Mouse (Mus musculus) CH12.LX (cell line): ENCODE measurements around the gene Pde4b. TPM values are rescaled to one million over a fixed set of nuclear protein-coding genes. Genes with fewer than 3 reads are reported as not detected.

Experiments used
- DNase-seq: peaks from one replicate; pipeline ENCODE4 v3.0.0-alpha.2; 2013; ENCODE audit errors: extremely low read depth
- H3K27ac ChIP-seq: 2 replicates; pipeline ENCODE4 v1.5.1; 2012; ENCODE audit warnings: low read depth, mild to moderate bottlenecking, control low read depth, moderate library complexity; ENCODE audit not compliant: insufficient read depth
- H3K27me3 ChIP-seq: replicated peaks from 2 replicates; pipeline ENCODE3; 2012; ENCODE audit warnings: inconsistent platforms
- H3K36me3 ChIP-seq, 2 experiments: replicated peaks in 1 of 2; 2 replicates each; pipeline versions ENCODE3 to v1.6.1; 2012; ENCODE audit warnings: inconsistent platforms in 1 of 2, low read length in 1 of 2, mild to moderate bottlenecking in 1 of 2, mixed read lengths in 1 of 2, moderate library complexity in 1 of 2; ENCODE audit not compliant: control insufficient read depth in 1 of 2, insufficient read depth in 1 of 2
- H3K4me1 ChIP-seq, 2 experiments: 2 replicates each; pipeline ENCODE4 v1.6.1; 2012; ENCODE audit warnings: inconsistent platforms in 1 of 2, moderate library complexity in 1 of 2; ENCODE audit not compliant: insufficient read depth in 2 of 2, control insufficient read depth in 1 of 2
- H3K4me2 ChIP-seq: 2 replicates; pipeline ENCODE4 v1.6.1; 2012; ENCODE audit warnings: low read depth, mild to moderate bottlenecking, control low read depth; ENCODE audit not compliant: poor library complexity, insufficient read depth, severe bottlenecking
- H3K4me3 ChIP-seq, 3 experiments: fragments of 150-350 bp in 1 of 3; sonication (generic) in 1 of 3; replicated peaks in 1 of 3; 2 replicates each; pipeline versions ENCODE3 to v1.5.1; 2011 to 2012; ENCODE audit warnings: low read depth in 2 of 3, low read length in 2 of 3, mild to moderate bottlenecking in 2 of 3, moderate library complexity in 2 of 3, control low read depth in 1 of 3, improper control_type of control experiment in 1 of 3, inconsistent platforms in 1 of 3, mixed read lengths in 1 of 3; ENCODE audit not compliant: poor library complexity in 1 of 3
- H3K79me2 ChIP-seq: replicated peaks from 2 replicates; pipeline ENCODE4 v1.6.1; 2012; ENCODE audit warnings: mild to moderate bottlenecking, moderate library complexity; ENCODE audit not compliant: control insufficient read depth, poor library complexity, insufficient read depth, severe bottlenecking; ENCODE audit errors: extremely low read depth
- H3K9ac ChIP-seq: 2 replicates; pipeline ENCODE4 v1.6.1; 2012; ENCODE audit warnings: low read depth, mild to moderate bottlenecking, control low read depth, moderate library complexity; ENCODE audit not compliant: insufficient read depth
- H3K9me3 ChIP-seq: replicated peaks from 2 replicates; pipeline ENCODE3; 2012; ENCODE audit warnings: low read length, inconsistent platforms, mixed read lengths
- BHLHE40 ChIP-seq: IDR thresholded peaks from 2 replicates; pipeline ENCODE4 v1.6.1; 2011; ENCODE audit warnings: mild to moderate bottlenecking, low read depth, low read length, improper control_type of control experiment
- CHD1 ChIP-seq: IDR thresholded peaks from 2 replicates; pipeline ENCODE4 v1.6.1; 2012; ENCODE audit warnings: low read depth, low read length, improper control_type of control experiment, inconsistent platforms
- CHD2 ChIP-seq: IDR thresholded peaks from 2 replicates; pipeline ENCODE4 v1.6.1; 2011; ENCODE audit warnings: low read length, improper control_type of control experiment
- CTCF ChIP-seq, 2 experiments: IDR thresholded peaks in 1 of 2; conservative IDR thresholded peaks in 1 of 2; 2 replicates each; pipeline ENCODE4 v1.5.1; 2011 to 2012; ENCODE audit warnings: low read depth in 2 of 2, low read length in 2 of 2, improper control_type of control experiment in 1 of 2, inconsistent platforms in 1 of 2, mild to moderate bottlenecking in 1 of 2, moderate library complexity in 1 of 2
- E2F4 ChIP-seq: IDR thresholded peaks from 2 replicates; pipeline ENCODE4 v1.6.1; 2011; ENCODE audit warnings: low read depth, low read length, improper control_type of control experiment; ENCODE audit not compliant: insufficient replicate concordance
- ELF1 ChIP-seq: IDR thresholded peaks from 2 replicates; pipeline ENCODE4 v1.6.1; 2014; ENCODE audit warnings: low read depth, mild to moderate bottlenecking, inconsistent platforms, low read length, improper control_type of control experiment
- EP300 ChIP-seq: IDR thresholded peaks from 2 replicates; pipeline ENCODE4 v1.6.1; 2011; ENCODE audit warnings: low read length, improper control_type of control experiment
- ETS1 ChIP-seq: conservative IDR thresholded peaks from 2 replicates; pipeline ENCODE4 v1.6.1; 2012; ENCODE audit warnings: low read depth, mild to moderate bottlenecking, inconsistent platforms, low read length, improper control_type of control experiment, moderate library complexity
- GABPA ChIP-seq: IDR thresholded peaks from 2 replicates; pipeline ENCODE4 v1.6.1; 2012; ENCODE audit warnings: low read depth, low read length, improper control_type of control experiment, inconsistent platforms; ENCODE audit not compliant: insufficient replicate concordance
- HCFC1 ChIP-seq: IDR thresholded peaks from 2 replicates; pipeline ENCODE4 v1.6.1; 2012; ENCODE audit warnings: low read depth, mild to moderate bottlenecking, inconsistent platforms, low read length, improper control_type of control experiment
- IRF4 ChIP-seq: IDR thresholded peaks from 2 replicates; pipeline ENCODE4 v1.6.1; 2014; ENCODE audit warnings: low read depth, mild to moderate bottlenecking, inconsistent platforms, low read length, improper control_type of control experiment
- JUN ChIP-seq: IDR thresholded peaks from 2 replicates; pipeline ENCODE4 v1.6.1; 2011; ENCODE audit warnings: low read depth, mild to moderate bottlenecking, low read length, improper control_type of control experiment, moderate library complexity; ENCODE audit not compliant: insufficient read depth
- JUND ChIP-seq: conservative IDR thresholded peaks from 2 replicates; pipeline ENCODE4 v1.6.1; 2011; ENCODE audit warnings: low read depth, low read length, improper control_type of control experiment
- KAT2A ChIP-seq: IDR thresholded peaks from 2 replicates; pipeline ENCODE4 v1.6.1; 2012; ENCODE audit warnings: low read length, improper control_type of control experiment, inconsistent platforms; ENCODE audit not compliant: insufficient replicate concordance
- MAFK ChIP-seq: IDR thresholded peaks from 2 replicates; pipeline ENCODE4 v1.6.1; 2011; ENCODE audit warnings: low read length, improper control_type of control experiment; ENCODE audit not compliant: insufficient replicate concordance
- MAX ChIP-seq: IDR thresholded peaks from 2 replicates; pipeline ENCODE4 v1.6.1; 2011; ENCODE audit warnings: low read length, improper control_type of control experiment
- MAZ ChIP-seq: IDR thresholded peaks from 2 replicates; pipeline ENCODE4 v1.6.1; 2012; ENCODE audit warnings: low read depth, mild to moderate bottlenecking, inconsistent platforms, low read length, improper control_type of control experiment, moderate library complexity
- MEF2A ChIP-seq: IDR thresholded peaks from 2 replicates; pipeline ENCODE4 v1.6.1; 2014; ENCODE audit warnings: low read depth, mild to moderate bottlenecking, inconsistent platforms, low read length, improper control_type of control experiment, borderline replicate concordance
- MXI1 ChIP-seq: IDR thresholded peaks from 2 replicates; pipeline ENCODE4 v1.6.1; 2011; ENCODE audit warnings: mild to moderate bottlenecking, low read depth, low read length, improper control_type of control experiment
- MYC ChIP-seq: IDR thresholded peaks from 2 replicates; pipeline ENCODE4 v1.6.1; 2011; ENCODE audit warnings: low read depth, mild to moderate bottlenecking, improper control_type of control experiment, low read length
- NELFE ChIP-seq: IDR thresholded peaks from 2 replicates; pipeline ENCODE4 v1.6.1; 2011; ENCODE audit warnings: low read depth, low read length, improper control_type of control experiment
- NRF1 ChIP-seq: IDR thresholded peaks from 2 replicates; pipeline ENCODE4 v1.6.1; 2014; ENCODE audit warnings: low read depth, mild to moderate bottlenecking, inconsistent platforms, low read length, improper control_type of control experiment, moderate library complexity
- PAX5 ChIP-seq: IDR thresholded peaks from 2 replicates; pipeline ENCODE4 v1.6.1; 2012; ENCODE audit warnings: low read length, inconsistent platforms, mixed read lengths
- POLR2A ChIP-seq: IDR thresholded peaks from 2 replicates; pipeline ENCODE4 v1.6.1; 2011; ENCODE audit warnings: low read depth, mild to moderate bottlenecking, improper control_type of control experiment, low read length
- POLR2AphosphoS2 ChIP-seq: IDR thresholded peaks from 2 replicates; pipeline ENCODE4 v1.6.1; 2011; ENCODE audit warnings: low read depth, low read length, improper control_type of control experiment
- RAD21 ChIP-seq: IDR thresholded peaks from 2 replicates; pipeline ENCODE4 v1.6.1; 2011; ENCODE audit warnings: low read depth, mild to moderate bottlenecking, low read length, improper control_type of control experiment, moderate library complexity
- RCOR1 ChIP-seq: conservative IDR thresholded peaks from 2 replicates; pipeline ENCODE4 v1.6.1; 2012; ENCODE audit warnings: low read depth, mild to moderate bottlenecking, inconsistent platforms, low read length, improper control_type of control experiment
- SIN3A ChIP-seq: IDR thresholded peaks from 2 replicates; pipeline ENCODE4 v1.6.1; 2012; ENCODE audit warnings: low read length, improper control_type of control experiment, inconsistent platforms
- SMC3 ChIP-seq: IDR thresholded peaks from 2 replicates; pipeline ENCODE4 v1.6.1; 2011; ENCODE audit warnings: low read depth, low read length, improper control_type of control experiment
- TBP ChIP-seq: conservative IDR thresholded peaks from 2 replicates; pipeline ENCODE4 v1.6.1; 2011; ENCODE audit warnings: low read depth, low read length, improper control_type of control experiment
- TCF12 ChIP-seq: IDR thresholded peaks from 2 replicates; pipeline ENCODE4 v1.6.1; 2014; ENCODE audit warnings: low read depth, mild to moderate bottlenecking, inconsistent platforms, low read length, improper control_type of control experiment
- UBTF ChIP-seq: IDR thresholded peaks from 2 replicates; pipeline ENCODE4 v1.6.1; 2012; ENCODE audit warnings: low read depth, mild to moderate bottlenecking, inconsistent platforms, low read length, improper control_type of control experiment, moderate library complexity
- USF1 ChIP-seq: IDR thresholded peaks from 2 replicates; pipeline ENCODE4 v1.6.1; 2014; ENCODE audit warnings: low read depth, mild to moderate bottlenecking, inconsistent platforms, low read length, improper control_type of control experiment
- USF2 ChIP-seq: conservative IDR thresholded peaks from 2 replicates; pipeline ENCODE4 v1.6.1; 2011; ENCODE audit warnings: low read depth, low read length, improper control_type of control experiment
- ZC3H11A ChIP-seq: IDR thresholded peaks from 2 replicates; pipeline ENCODE4 v1.6.1; 2012; ENCODE audit warnings: low read depth, mild to moderate bottlenecking, inconsistent platforms, low read length, improper control_type of control experiment
- ZKSCAN1 ChIP-seq: IDR thresholded peaks from 2 replicates; pipeline ENCODE4 v1.6.1; 2012; ENCODE audit warnings: low read depth, inconsistent platforms, low read length, improper control_type of control experiment, borderline replicate concordance
- ZMIZ1 ChIP-seq: IDR thresholded peaks from 2 replicates; pipeline ENCODE4 v1.6.1; 2012; ENCODE audit warnings: low read depth, mild to moderate bottlenecking, inconsistent platforms, low read length, improper control_type of control experiment
- ZNF384 ChIP-seq: IDR thresholded peaks from 2 replicates; pipeline ENCODE4 v1.6.1; 2012; ENCODE audit warnings: low read depth, low read length, improper control_type of control experiment, inconsistent platforms
- dilution Hi-C: fragments of 300-500 bp; cut with MboI; formaldehyde crosslinking; loops from 2 replicates; pipeline ENCODE4 v1.14.3; 2020; ENCODE audit warnings: low sequenced_read_pairs; ENCODE audit not compliant: extremely low pct_unique_long_range_greater_than_20kb, extremely low pct_ligation_motif_present
- in situ Hi-C: fragments of 300-500 bp; cut with MboI; formaldehyde crosslinking; loops from 3 replicates; pipeline ENCODE4 v1.14.3; 2019; ENCODE audit warnings: low sequenced_read_pairs, low pct_ligation_motif_present, low pct_unique_long_range_greater_than_20kb, mixed read lengths
- polyA plus RNA-seq: library from polyadenylated mRNA; unstranded; fragments of >175 nt; gene quantifications from 2 replicates; pipeline ENCODE4 v1.2.1, GENCODE M21; 2012; ENCODE audit warnings: low read depth; ENCODE audit not compliant: insufficient read length
- total RNA-seq, 2 experiments: library from RNA; depleted of rRNA; stranded (reverse); fragments of 300-350 nt in 1 of 2; fragments of >200 nt in 1 of 2; gene quantifications; 2 replicates each; pipeline ENCODE4 v1.2.3; 2012 to 2014

The Pde4b gene
- total and polyA plus RNA-seq, 3 experiments, result 9.6 to 24.2 (median 21.8) TPM

DNA sequence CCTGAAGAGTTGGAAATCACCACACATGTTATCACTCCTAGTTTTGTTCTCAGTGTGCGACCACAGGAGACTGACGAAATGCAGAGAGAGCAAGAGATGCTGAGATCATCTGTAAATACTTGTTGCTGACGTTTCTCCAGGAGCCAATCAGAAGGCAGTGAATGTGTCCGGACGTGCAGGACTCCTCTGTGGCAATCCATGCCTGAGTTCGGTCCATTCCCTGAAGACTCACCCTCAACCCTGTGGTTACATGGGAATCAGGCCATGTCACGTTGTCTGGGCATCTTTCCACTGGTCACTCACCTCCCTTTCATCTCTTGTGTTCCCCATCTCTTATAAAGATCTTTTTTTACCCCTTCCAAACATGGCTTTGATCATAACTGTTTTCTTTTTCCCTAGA is 468.2 kb downstream of the Pde4b start:
- DNase-seq, result no peak
- TF ChIP-seq JUN (0 out of 2 replicates have a peak, but pooled peaks have one; percentile 19), MAX (no peak), CTCF (conservative IDR thresholded peaks at IDR 0.05 in 1 of 2, IDR thresholded peaks at IDR 0.05 in 1 of 2; ENCODE audit: low read depth in 2 of 2, low read length in 2 of 2) (no peak), POLR2A (no peak), ZKSCAN1 (no peak), MEF2A (0 out of 2 replicates have a peak, but pooled peaks have one; percentile 24), TBP (0 out of 2 replicates have a peak, but pooled peaks have one; percentile 30), USF1 (no peak), PAX5 (no peak), KAT2A (no peak), ZMIZ1 (no peak), BHLHE40 (peak; percentile 28; the same call in 1 of the 2 replicates), NRF1 (no peak), RCOR1 (no peak), EP300 (no peak; the same call in 1 of the 2 replicates), JUND (no peak), POLR2AphosphoS2 (no peak), E2F4 (no peak), SMC3 (no peak), MAFK (no peak), ETS1 (peak; percentile 52), GABPA (no peak), MXI1 (no peak), SIN3A (no peak), USF2 (no peak), MAZ (no peak), HCFC1 (no peak), MYC (no peak), NELFE (no peak), RAD21 (no peak), ZNF384 (no peak), IRF4 (peak; percentile 45; the same call in 1 of the 2 replicates), CHD2 (no peak), CHD1 (no peak), UBTF (no peak), ZC3H11A (no peak), ELF1 (no peak), TCF12 (0 out of 2 replicates have a peak, but pooled peaks have one; percentile 41)
- no peaks in the 10 kb centered on the region for H3K9me3 ChIP-seq
- peaks cover 6% of the 10 kb centered on the region in 2 experiments; a peak in 3 of 4 replicates for H3K4me1 ChIP-seq
- H3K4me2 ChIP-seq, result no peak overlapping the region
- in situ Hi-C loops (no loop called here), dilution Hi-C loops (no loop called here)
- H3K9ac ChIP-seq, result no peak overlapping the region
- no peaks in the 10 kb centered on the region for H3K27me3 ChIP-seq
- no peaks in the 10 kb centered on the region for H3K36me3 ChIP-seq
- no peak overlapping the region for H3K27ac ChIP-seq
- H3K4me3 ChIP-seq, result no peak overlapping the region
- no peaks in the 10 kb centered on the region for H3K79me2 ChIP-seq
